Mouse (Mus musculus) E14TG2a.4 (cell line): ENCODE measurements around the gene Tmem88.

Experiments
- H3K27me3 ChIP-seq: 2 replicates; pipeline ENCODE4 v1.6.1; 2014; ENCODE audit warnings: low read length, control low read depth; ENCODE audit not compliant: insufficient read depth
- H3K36me3 ChIP-seq: 2 replicates; pipeline ENCODE4 v1.6.1; 2014; ENCODE audit warnings: low read length, control low read depth; ENCODE audit not compliant: insufficient read depth
- H3K4me1 ChIP-seq: replicated peaks from 2 replicates; pipeline ENCODE4 v1.6.1; 2014; ENCODE audit warnings: low read depth, low read length, control low read depth
- H3K4me3 ChIP-seq: replicated peaks from 2 replicates; pipeline ENCODE4 v1.5.1; 2014; ENCODE audit warnings: mild to moderate bottlenecking, low read length
- H3K9me3 ChIP-seq: 2 replicates; pipeline ENCODE4 v1.6.1; 2014; ENCODE audit warnings: low read length, control low read depth
- CTCF ChIP-seq: conservative IDR thresholded peaks from 2 replicates; pipeline ENCODE4 v1.5.1; 2014; ENCODE audit warnings: low read length
- NANOG ChIP-seq: IDR thresholded peaks from 2 replicates; pipeline ENCODE4 v1.6.1; 2014; ENCODE audit warnings: borderline replicate concordance, low read length, mixed read lengths
- POU5F1 ChIP-seq: IDR thresholded peaks from 2 replicates; pipeline ENCODE4 v1.6.1; 2014; ENCODE audit warnings: low read length, borderline replicate concordance

Gene Tmem88

GRCm38 (mm10) chr11:69384979-69385378, 13.1 kb downstream of the Tmem88 start:
- Histone ChIP-seq H3K27me3 (no peaks in the 10 kb centered on the region), H3K36me3 (peaks cover 12% of the 10 kb centered on the region), H3K4me1 (peaks cover 14% of the 10 kb centered on the region), H3K4me3 (no peak overlapping the region), H3K9me3 (no peaks in the 10 kb centered on the region)
- TF ChIP-seq NANOG (no peak), CTCF (no peak), POU5F1 (no peak)

GRCm38 (mm10) chr11:69382478-69383105, 15.4 kb downstream of the Tmem88 start:
- Histone ChIP-seq H3K9me3 (no peaks in the 10 kb centered on the region), H3K27me3 (no peaks in the 10 kb centered on the region), H3K36me3 (peaks cover 3% of the 10 kb centered on the region; the same call in 1 of the 2 replicates), H3K4me1 (peaks cover 7% of the 10 kb centered on the region), H3K4me3 (no peak overlapping the region)
- no peak for TF ChIP-seq CTCF
- TF ChIP-seq NANOG = no peak
- no peak for TF ChIP-seq POU5F1

GRCm38 (mm10) chr11:69381356-69381755, 16.7 kb downstream of the Tmem88 start:
- no peaks in the 10 kb centered on the region for H3K9me3 ChIP-seq
- H3K27me3 ChIP-seq = no peaks in the 10 kb centered on the region
- H3K4me1 ChIP-seq = peaks cover 7% of the 10 kb centered on the region
- H3K36me3 ChIP-seq = peaks cover 3% of the 10 kb centered on the region; the same call in 1 of the 2 replicates
- no peak for TF ChIP-seq POU5F1
- no peak overlapping the region for H3K4me3 ChIP-seq

GRCm38 (mm10) chr11:69379600-69379999, 18.4 kb downstream of the Tmem88 start:
- TF ChIP-seq CTCF (no peak), POU5F1 (no peak), NANOG (no peak)
- H3K27me3 ChIP-seq = no peaks in the 10 kb centered on the region; the same call in 1 of the 2 replicates
- no peaks in the 10 kb centered on the region for H3K9me3 ChIP-seq
- H3K4me3 ChIP-seq = no peak overlapping the region
- peaks cover 3% of the 10 kb centered on the region; the same call in 1 of the 2 replicates for H3K36me3 ChIP-seq
- H3K4me1 ChIP-seq = peaks cover 7% of the 10 kb centered on the region

GRCm38 (mm10) chr11:69377766-69378165, 20.3 kb downstream of the Tmem88 start:
- H3K9me3 ChIP-seq = no peaks in the 10 kb centered on the region
- peaks cover 4% of the 10 kb centered on the region; the same call in 1 of the 2 replicates for H3K27me3 ChIP-seq
- peaks cover 13% of the 10 kb centered on the region for H3K4me1 ChIP-seq
- no peak for TF ChIP-seq NANOG
- TF ChIP-seq POU5F1 = no peak
- TF ChIP-seq CTCF = no peak
- H3K4me3 ChIP-seq = no peak overlapping the region
- H3K36me3 ChIP-seq = no peaks in the 10 kb centered on the region

GRCm38 (mm10) chr11:69375646-69376045, 22.4 kb downstream of the Tmem88 start:
- Histone ChIP-seq H3K36me3 (no peaks in the 10 kb centered on the region), H3K27me3 (peaks cover 23% of the 10 kb centered on the region), H3K9me3 (no peaks in the 10 kb centered on the region), H3K4me3 (no peak overlapping the region), H3K4me1 (peaks cover 30% of the 10 kb centered on the region)
- TF ChIP-seq CTCF (no peak), POU5F1 (no peak), NANOG (no peak)

- Histone ChIP-seq H3K27me3 (peaks cover 32% of the 10 kb centered on the region), H3K36me3 (no peaks in the 10 kb centered on the region), H3K9me3 (no peaks in the 10 kb centered on the region), H3K4me3 (peak overlapping the region; percentile 32; the same call in 1 of the 2 replicates), H3K4me1 (peaks cover 31% of the 10 kb centered on the region)
- TF ChIP-seq POU5F1 (no peak), CTCF (no peak), NANOG (no peak)
Observed at GRCm38 (mm10) chr11:69373223-69373965, 24.6 kb downstream of the Tmem88 start.

GRCm38 (mm10) chr11:69372780-69373170, 25.3 kb downstream of the Tmem88 start:
- H3K36me3 ChIP-seq = no peaks in the 10 kb centered on the region
- no peaks in the 10 kb centered on the region for H3K9me3 ChIP-seq
- H3K4me3 ChIP-seq = no peak overlapping the region
- peaks cover 38% of the 10 kb centered on the region for H3K27me3 ChIP-seq
- TF ChIP-seq POU5F1 = no peak
- TF ChIP-seq NANOG = no peak
- TF ChIP-seq CTCF = peak; percentile 71
- peaks cover 37% of the 10 kb centered on the region for H3K4me1 ChIP-seq
